Mouse (Mus musculus): ENCODE measurements around the gene Myo1b.
"Not testable (repeated sequence)": the region's sequence is repeated elsewhere in the genome, so short reads cannot be mapped to it uniquely, and the experiment has no call there.

Gene Myo1b

GRCm38 (mm10) chr1:51897160-51897572, 18.7 kb downstream of the Myo1b start:
- no peak for DNase-seq (ENCODE audit: low read depth in 2 of 2, low spot score in 2 of 2)

GRCm38 (mm10) chr1:51895961-51896360, 19.9 kb downstream of the Myo1b start:
- no peak for DNase-seq (ENCODE audit: low read depth in 2 of 2, low spot score in 2 of 2)

- DNase-seq (ENCODE audit: low read depth in 2 of 2, low spot score in 2 of 2) = no peak
Observed at GRCm38 (mm10) chr1:51894721-51895120, 21.1 kb downstream of the Myo1b start.

DNA sequence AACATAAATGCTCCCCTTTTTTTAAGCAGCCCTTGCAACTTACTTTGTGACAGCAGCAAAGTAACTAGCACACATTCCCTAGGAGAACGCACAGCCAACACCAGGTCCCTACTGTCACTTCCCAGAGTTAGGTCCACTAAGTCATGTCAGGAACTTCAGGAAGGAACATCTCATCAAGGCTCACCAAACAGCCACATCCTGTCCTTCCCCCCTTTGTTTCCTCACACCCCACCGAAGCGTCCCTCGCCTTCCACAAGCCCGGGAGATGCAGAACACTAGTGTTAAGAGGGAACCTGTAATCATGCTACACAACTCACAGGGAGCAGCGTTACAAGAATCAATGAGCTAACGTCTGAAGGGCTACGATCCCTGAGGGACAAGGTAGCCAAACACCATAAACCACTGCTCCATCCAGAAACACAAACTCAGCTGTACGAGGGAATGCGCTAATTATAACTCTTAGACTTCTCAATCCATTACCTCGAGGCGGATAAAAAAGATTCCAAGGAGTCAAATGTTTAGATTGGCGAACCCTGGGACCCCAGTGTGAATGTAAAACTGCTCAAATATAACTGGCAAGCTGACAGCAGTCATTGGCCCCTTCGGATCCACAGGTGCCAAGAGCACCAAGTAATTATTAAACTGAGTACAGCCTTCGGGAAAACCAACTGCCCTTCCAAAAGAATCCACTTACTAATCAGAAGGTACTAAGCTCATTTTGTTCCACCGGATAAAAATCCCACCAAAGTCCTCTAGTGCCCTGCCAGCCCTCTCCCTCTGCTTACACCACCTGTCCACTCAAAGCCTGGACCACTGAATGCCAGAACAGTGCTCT, 22.1 kb downstream of the Myo1b start:
- DNase-seq (ENCODE audit: low read depth in 2 of 2, low spot score in 2 of 2) = no peak

DNA sequence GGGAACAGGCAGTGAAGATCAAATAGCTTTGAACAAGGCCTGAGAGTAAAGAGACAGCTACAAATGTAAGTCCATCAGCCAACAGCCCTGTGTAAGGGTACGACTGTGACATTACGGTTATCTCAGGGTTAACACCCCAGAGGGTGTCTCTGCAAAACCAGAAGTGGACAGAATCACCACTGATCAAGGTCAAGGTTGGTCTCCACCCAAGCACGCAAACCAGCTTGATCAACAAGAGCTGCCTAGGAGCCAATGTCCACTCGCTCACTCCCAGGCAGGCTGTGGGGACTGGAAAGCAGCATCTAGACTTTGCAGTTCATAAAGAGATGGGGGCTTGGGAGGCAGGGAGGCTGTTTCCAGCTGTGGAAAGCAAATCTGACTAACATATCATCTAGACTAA, 23.9 kb downstream of the Myo1b start:
- no peak for DNase-seq (ENCODE audit: low read depth in 2 of 2, low spot score in 2 of 2)

GRCm38 (mm10) chr1:51888046-51888813, 27.6 kb downstream of the Myo1b start:
- no peak for DNase-seq (ENCODE audit: low read depth in 2 of 2, low spot score in 2 of 2)

DNA sequence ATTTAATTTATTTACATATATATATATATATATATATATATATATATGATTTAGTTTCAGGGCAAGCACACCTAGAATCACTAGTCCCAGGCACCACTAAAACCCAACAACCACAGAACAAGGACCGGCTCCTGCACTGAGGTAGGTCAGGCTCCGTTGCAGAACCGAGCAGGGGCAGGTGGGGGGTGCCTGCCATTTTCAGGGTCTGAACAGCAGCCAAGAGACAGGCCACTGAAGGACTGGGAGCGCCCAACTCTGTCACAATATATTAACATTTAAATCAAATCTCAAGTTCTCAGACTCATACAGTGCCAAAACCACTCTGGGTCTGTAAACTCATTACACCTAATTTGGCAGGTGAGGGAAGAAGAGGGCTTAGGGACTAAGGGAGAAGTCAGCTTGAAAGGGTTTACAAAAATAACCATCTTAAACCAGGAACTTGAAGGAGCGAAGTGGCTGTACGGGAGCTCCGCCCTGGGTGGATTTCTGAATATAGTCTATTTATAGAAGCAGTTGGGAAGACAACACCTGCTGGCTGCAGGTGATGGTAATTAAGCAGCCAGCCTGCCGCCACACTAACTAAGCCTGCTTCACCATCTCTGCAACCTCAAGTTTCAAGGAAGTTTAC, 30.4 kb downstream of the Myo1b start:
- DNase-seq (ENCODE audit: low read depth in 2 of 2, low spot score in 2 of 2) = no peak

GRCm38 (mm10) chr1:51883211-51883610, 32.7 kb downstream of the Myo1b start:
- DNase-seq (ENCODE audit: low read depth in 2 of 2, low spot score in 2 of 2) = no peak

- no peak for DNase-seq (ENCODE audit: low read depth in 2 of 2, low spot score in 2 of 2)
Observed at GRCm38 (mm10) chr1:51882752-51883151, 33.1 kb downstream of the Myo1b start.

GRCm38 (mm10) chr1:51879927-51880814, 35.7 kb downstream of the Myo1b start:
- DNase-seq (ENCODE audit: low read depth in 2 of 2, low spot score in 2 of 2) = no peak

DNA sequence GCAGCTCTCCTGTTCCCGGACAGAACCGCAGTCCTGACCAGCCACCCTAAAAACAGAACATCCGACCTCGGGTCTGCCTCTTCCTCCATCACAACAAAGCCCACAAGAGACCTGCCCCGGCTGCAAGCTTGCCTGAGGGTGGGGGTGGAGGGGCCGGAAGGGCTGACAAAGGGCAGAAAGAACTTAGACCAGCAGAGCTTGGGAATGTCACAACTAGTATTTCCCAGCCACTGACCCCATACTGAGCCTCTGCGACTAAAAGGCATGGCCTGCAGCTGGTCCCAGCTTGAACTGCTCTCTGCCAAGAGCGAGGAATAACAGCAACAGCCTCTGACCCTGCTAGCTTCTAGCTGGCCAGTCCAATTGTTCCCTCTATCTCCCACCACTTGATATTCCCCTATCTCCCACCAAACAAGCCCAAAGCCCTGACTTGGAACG, 36.5 kb downstream of the Myo1b start:
- DNase-seq (ENCODE audit: low read depth in 2 of 2, low spot score in 2 of 2) = no peak

GRCm38 (mm10) chr1:51875462-51876225, 40.2 kb downstream of the Myo1b start:
- peak; percentile 13 to 21 for DNase-seq (ENCODE audit: low read depth in 2 of 2, low spot score in 2 of 2)

- DNase-seq (ENCODE audit: low read depth in 2 of 2, low spot score in 2 of 2) = no peak
Observed at GRCm38 (mm10) chr1:51872493-51873261, 43.2 kb downstream of the Myo1b start.

DNA sequence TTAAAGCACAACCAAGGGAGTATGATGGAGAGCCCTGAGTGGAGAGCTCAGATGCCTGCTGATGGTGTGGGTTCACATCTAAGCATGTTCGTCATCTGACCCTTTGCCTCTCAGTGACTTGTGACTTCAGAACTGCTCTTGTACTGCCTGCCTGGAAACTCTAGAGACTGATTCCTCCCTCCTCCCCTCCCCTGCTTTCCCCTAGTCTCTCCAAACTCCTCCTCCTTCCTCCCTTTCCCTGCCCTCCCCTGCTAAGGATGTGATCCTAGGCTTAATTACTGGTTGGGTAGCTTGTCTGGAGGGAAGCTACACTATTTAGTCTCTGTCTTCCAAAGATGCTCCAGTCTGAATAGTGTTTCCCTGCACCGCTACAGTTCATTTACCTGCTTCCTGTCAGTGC, 44.6 kb downstream of the Myo1b start:
- not testable (repeated sequence) for DNase-seq (ENCODE audit: low read depth in 2 of 2, low spot score in 2 of 2)

DNA sequence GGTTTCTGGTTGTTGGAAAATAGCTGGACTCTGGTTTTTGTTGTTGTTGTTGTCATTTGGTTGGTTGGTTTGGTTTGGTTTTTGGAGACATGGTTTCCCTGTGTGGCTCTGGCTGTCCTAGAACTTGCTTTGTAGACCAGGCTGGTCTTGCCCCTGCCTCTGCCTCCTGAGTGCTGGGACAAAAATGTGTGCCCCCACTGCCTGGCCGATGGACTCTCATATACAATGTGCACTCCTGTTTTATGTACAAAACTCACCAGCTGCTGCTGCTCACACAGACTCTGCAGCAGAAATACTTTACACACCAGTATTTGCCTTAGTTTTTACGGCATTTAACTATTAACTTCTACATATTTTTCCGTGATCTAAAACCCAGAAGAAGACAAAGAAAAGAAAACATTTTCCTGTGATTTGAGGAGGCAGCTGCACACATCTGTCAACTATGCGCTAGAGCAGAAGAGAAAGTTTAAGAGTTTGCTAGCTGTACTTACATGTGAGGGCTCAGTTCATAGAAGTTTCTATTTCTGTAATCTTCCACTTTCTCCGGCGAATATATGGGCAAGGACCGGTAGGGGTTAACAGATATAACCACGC, 52.9 kb downstream of the Myo1b start:
- DNase-seq (ENCODE audit: low read depth in 2 of 2, low spot score in 2 of 2) = no peak

GRCm38 (mm10) chr1:51860837-51861236, 55.0 kb downstream of the Myo1b start:
- DNase-seq (ENCODE audit: low read depth in 2 of 2, low spot score in 2 of 2) = no peak

- DNase-seq (ENCODE audit: low read depth in 2 of 2, low spot score in 2 of 2) = no peak
Observed at GRCm38 (mm10) chr1:51856946-51857345, 58.9 kb downstream of the Myo1b start.

DNA sequence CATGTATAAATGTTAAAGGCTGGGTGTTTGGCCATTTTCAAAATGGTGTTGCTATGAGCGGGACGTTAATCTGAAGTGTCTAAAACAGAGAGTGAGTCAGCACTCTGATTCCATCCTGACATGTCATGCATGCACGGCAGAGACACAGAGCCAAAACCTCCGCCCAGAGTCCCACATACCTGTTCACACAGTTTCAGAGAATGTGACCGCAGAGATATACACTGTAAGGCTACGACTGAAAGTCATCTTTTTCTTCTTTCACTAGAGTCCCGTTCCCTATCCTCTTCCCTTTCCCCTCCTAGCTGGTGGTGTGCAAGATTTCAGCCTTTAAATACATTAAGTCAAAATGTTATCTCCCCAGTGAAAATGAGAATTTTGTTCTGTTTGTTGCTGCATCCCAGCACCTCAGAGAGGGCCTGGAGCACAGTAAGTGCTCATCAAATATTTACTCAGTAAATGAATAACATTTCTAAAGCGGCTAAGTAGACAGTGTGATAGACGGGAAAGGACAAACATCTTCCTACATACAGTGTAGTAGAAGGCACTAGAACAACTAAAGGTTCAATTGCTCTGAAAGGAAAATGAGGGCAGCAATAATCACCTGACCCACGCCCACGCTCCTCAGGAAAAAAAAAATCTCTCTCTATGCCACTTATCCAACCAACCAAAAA, 59.5 kb downstream of the Myo1b start:
- DNase-seq (ENCODE audit: low read depth in 2 of 2, low spot score in 2 of 2) = no peak
